Mouse (Mus musculus): Measurements from ENCODE around the gene Mok.

Mok gene

GRCm38 (mm10) chr12:110771961-110772360, 68.8 kb downstream of the Mok start:
- DNase-seq (ENCODE audit: extremely low spot score, low read depth, low spot score) = no peak

GRCm38 (mm10) chr12:110770479-110771247, 70.1 kb downstream of the Mok start:
- DNase-seq (ENCODE audit: extremely low spot score, low read depth, low spot score) = no peak

GRCm38 (mm10) chr12:110769660-110770297, 71.0 kb downstream of the Mok start:
- no peak for DNase-seq (ENCODE audit: extremely low spot score, low read depth, low spot score)

- DNase-seq (ENCODE audit: extremely low spot score, low read depth, low spot score) = no peak
Measured at GRCm38 (mm10) chr12:110768562-110768961, 72.2 kb downstream of the Mok start.

GRCm38 (mm10) chr12:110764531-110764930, 76.2 kb downstream of the Mok start:
- no peak for DNase-seq (ENCODE audit: extremely low spot score, low read depth, low spot score)

- no peak for DNase-seq (ENCODE audit: extremely low spot score, low read depth, low spot score)
Measured at GRCm38 (mm10) chr12:110762321-110762720, 78.4 kb downstream of the Mok start.

GRCm38 (mm10) chr12:110758932-110759331, 81.8 kb downstream of the Mok start:
- no peak for DNase-seq (ENCODE audit: extremely low spot score, low read depth, low spot score)
